Mouse (Mus musculus): ENCODE data around the gene Vmn2r95. TPM values are rescaled to one million over a fixed set of nuclear protein-coding genes. Genes with fewer than 3 reads are reported as not detected.
"Not testable (repeated sequence)": the region's sequence is repeated elsewhere in the genome, so short reads cannot be mapped to it uniquely, and the experiment has no call there.

Vmn2r95 gene
- not detected in 2 replicates for polyA plus RNA-seq (2016; fragmentation: Nextera tagmentation; extraction: Ambion mirVana)

DNA sequence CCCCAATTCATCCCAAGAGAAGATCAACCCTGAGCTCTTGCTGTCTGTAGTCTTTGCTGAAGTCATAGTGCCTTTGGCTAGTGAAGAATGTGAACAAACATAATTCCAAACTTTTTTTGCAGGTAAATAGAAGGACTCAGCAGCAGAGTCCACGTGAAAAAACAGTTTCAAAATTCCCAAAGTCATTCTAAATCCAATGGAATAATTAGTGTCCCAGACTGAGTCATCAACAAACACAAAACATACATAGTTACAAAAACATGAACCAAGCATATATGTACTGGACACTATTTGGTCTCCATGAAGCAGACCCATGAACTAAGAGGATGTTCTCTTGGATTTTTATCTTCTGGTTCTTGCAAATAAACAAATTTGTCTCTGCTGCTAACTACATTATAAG, at the start of gene Vmn2r95:
Gene Vmn2r95, plus strand, starts transcription at position 301 of the 400 bp plus-strand sequence.
- H3K4me2 ChIP-seq (replicated peaks): no peak within 1 kb of the TSS
- H3K9me3 ChIP-seq (replicated peaks): no peaks in the 10 kb centered on the region
- H3K4me1 ChIP-seq: no peaks in the 10 kb centered on the region
- H3K36me3 ChIP-seq: no peaks in the 10 kb centered on the region
- H3K9ac ChIP-seq: no peak within 1 kb of the TSS
- H3K27me3 ChIP-seq: no peaks in the 10 kb centered on the region
- no peak for ATAC-seq (ENCODE audit: low FRiP score)
- H3K4me3 ChIP-seq: no peak within 1 kb of the TSS
- H3K27ac ChIP-seq: no peak within 1 kb of the TSS
- 24% methylated on average over 1 of the region's 1 CpGs for WGBS

DNA sequence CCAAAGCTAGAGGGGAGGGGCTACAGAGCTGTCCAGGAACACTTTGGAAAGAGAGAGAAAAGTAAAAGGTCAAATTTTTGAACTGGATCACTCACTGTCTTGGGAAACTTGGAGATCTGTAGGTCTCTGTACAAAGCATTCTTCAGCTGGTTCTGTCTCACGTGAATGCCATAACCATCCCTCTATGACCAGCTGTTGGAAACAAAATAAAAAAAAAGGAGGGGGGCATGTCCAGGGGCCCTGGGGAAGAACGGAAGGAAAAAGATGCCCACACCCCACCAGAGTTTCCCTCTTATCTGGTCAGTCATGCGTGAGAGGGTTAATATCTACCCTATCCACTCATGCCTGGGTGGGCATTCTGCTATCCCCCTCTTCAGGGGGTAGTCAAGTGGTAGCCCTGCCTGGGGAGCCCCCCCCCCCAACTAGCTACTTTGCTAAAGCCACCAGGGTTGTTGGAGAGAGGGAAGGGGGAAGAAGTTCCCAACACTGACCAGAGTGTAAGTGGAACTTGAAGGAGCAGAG, 31.8 kb downstream of the Vmn2r95 start:
- WGBS: 84% methylated on average over 3 of the region's 3 CpGs

GRCm38 (mm10) chr17:18458126-18458634, 34.3 kb downstream of the Vmn2r95 start:
- H3K36me3 ChIP-seq; H3K27ac ChIP-seq; H3K4me1 ChIP-seq; H3K4me3 ChIP-seq; H3K27me3 ChIP-seq; H3K9ac ChIP-seq; ATAC-seq (ENCODE audit: low FRiP score); H3K4me2 ChIP-seq (replicated peaks): not testable (repeated sequence)
- peaks cover 26% of the 10 kb centered on the region for H3K9me3 ChIP-seq (replicated peaks)
- 84% methylated on average over 3 of the region's 3 CpGs for WGBS

More for the DNA sequence above, 31.8 kb downstream of the Vmn2r95 start:
- Histone ChIP-seq H3K4me1 (no peaks in the 10 kb centered on the region), H3K9me3 (replicated peaks) (peaks cover 18% of the 10 kb centered on the region; the same call in 1 of the 2 replicates), H3K9ac (no peak overlapping the region), H3K4me2 (replicated peaks) (no peak overlapping the region), H3K27ac (no peak overlapping the region), H3K27me3 (no peaks in the 10 kb centered on the region), H3K4me3 (no peak overlapping the region), H3K36me3 (no peaks in the 10 kb centered on the region)
- ATAC-seq (ENCODE audit: low FRiP score): no peak

DNA sequence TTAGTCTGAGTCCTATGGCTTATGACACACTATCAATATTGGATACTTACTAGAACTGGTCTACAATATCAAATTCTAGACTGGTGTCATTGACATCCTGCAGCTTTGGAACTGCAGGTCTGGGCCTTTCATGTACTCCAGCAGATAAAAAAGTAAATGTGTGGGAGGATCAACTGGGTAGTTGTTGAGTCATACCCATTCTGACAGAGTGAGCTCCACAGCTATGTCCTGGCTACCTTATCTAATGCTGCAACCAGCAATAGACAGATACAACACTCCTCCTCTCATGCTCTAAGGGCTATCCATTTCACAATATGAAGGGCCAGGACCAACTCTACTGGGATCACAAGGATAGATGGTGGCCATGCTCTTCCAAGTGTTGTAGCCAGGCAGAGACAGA, 38.8 kb downstream of the Vmn2r95 start:
- Histone ChIP-seq H3K27ac (no peak overlapping the region), H3K27me3 (no peaks in the 10 kb centered on the region), H3K4me3 (no peak overlapping the region), H3K4me1 (no peaks in the 10 kb centered on the region), H3K4me2 (replicated peaks) (no peak overlapping the region), H3K36me3 (no peaks in the 10 kb centered on the region), H3K9ac (no peak overlapping the region), H3K9me3 (replicated peaks) (peaks cover 27% of the 10 kb centered on the region; the same call in 1 of the 2 replicates)
- ATAC-seq (ENCODE audit: low FRiP score): no peak

GRCm38 (mm10) chr17:18479885-18480284, 56.0 kb downstream of the Vmn2r95 start:
- no peak overlapping the region for H3K27ac ChIP-seq
- H3K9me3 ChIP-seq (replicated peaks): 0 out of 2 replicates have a peak, but pooled peaks cover 5% of the 10 kb centered on the region
- no peaks in the 10 kb centered on the region for H3K36me3 ChIP-seq
- H3K4me1 ChIP-seq: no peaks in the 10 kb centered on the region
- no peaks in the 10 kb centered on the region for H3K27me3 ChIP-seq
- ATAC-seq (ENCODE audit: low FRiP score): no peak
- no peak overlapping the region for H3K9ac ChIP-seq
- H3K4me2 ChIP-seq (replicated peaks): no peak overlapping the region
- no peak overlapping the region for H3K4me3 ChIP-seq
- 70% methylated on average over 1 of the region's 1 CpGs for WGBS

Other genes starting within 250 kb of the Vmn2r95 start
- gene Vmn2r94, start 146.3 kb upstream of the Vmn2r95 start, polyA plus RNA-seq (2016; fragmentation: Nextera tagmentation; extraction: Ambion mirVana): not detected in 2 replicates
- gene Vmn2r93, start 126.0 kb upstream of the Vmn2r95 start, polyA plus RNA-seq (2016; fragmentation: Nextera tagmentation; extraction: Ambion mirVana): not detected in 2 replicates
- gene Vmn2r96, start 149.1 kb downstream of the Vmn2r95 start, polyA plus RNA-seq (2016; fragmentation: Nextera tagmentation; extraction: Ambion mirVana): not detected in 2 replicates